Mouse (Mus musculus) adrenal gland, postnatal 25 days (tissue): ENCODE results near the gene Sh3bgr. TPM values are rescaled to one million over a fixed set of nuclear protein-coding genes. Genes with fewer than 3 reads are reported as not detected.
A peak's percentile ranks its signal among the peaks of the same experiment; 100 is the strongest.

Experiments
- DNase-seq: peaks from one replicate; pipeline ENCODE4 v3.0.0; 2021; ENCODE audit warnings: mixed read lengths
- total RNA-seq: library from RNA; stranded (reverse); gene quantifications from 2 replicates; pipeline ENCODE4 v1.2.3, GENCODE M21; 2021

Gene Sh3bgr
- total RNA-seq, 1 experiment from 2014 or later: 24.7 TPM

DNA sequence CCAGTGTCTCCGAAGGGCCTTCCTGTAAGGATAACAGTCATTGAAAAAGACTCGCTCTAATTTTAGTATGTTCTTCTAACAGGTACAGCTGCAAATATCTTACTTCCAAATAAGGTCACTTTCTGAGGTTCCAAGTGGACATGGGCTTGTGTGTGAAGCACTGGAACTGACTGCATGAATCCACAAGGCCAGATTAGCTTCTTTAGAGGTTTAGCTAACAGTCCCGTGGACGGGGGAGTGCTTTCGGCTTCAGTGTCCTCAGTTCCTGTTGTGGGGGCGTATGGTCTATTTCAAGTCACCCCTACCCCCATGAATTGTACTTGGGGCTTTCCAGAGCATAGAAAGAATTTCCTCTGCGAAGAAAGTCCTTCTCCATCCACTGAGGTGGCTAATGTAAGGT is 10.6 kb downstream of the Sh3bgr start:
- DNase-seq: no peak

DNA sequence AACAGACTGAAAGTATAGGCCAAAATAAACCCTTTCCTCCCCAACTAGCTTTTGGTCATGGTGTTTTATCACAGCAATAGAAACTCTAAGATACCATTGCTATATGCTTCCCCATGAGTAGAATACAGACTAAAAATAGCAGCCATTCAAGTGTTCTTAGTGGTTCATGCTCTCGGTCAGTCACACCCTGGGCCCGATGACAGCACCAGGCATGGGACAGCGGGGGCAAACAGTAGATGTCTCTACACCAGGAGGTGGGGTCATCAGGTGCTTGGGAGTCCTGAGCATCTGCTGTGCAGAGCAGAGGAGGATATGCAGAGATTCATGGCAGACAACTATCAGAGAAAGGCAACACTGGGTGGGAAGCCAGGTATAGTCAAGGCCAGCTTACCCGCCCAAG is 12.8 kb downstream of the Sh3bgr start:
- DNase-seq: no peak

- no peak for DNase-seq
Measured at GRCm38 (mm10) chr16:96221491-96221890, 21.2 kb downstream of the Sh3bgr start.

DNA sequence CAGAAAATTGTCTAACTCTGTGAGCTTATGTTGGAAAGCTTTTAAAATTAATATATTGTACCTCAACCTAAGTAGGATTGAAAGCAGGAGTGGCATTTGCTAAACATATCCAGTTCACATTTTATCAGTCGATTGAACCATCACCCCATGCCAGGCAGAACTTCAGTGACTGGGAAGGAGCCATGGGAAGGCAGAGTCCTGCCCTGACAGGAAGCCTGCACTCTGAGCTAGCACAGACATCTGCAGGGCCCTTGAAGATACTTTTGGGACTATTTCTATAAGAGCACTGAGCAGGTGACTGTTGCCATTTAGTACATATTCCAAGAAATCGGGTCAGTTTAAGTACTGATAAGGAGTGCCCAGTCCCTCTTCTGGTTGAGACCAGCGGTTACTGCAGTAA is 21.7 kb downstream of the Sh3bgr start:
- DNase-seq: no peak

- no peak for DNase-seq
Measured at GRCm38 (mm10) chr16:96222452-96222851, 22.2 kb downstream of the Sh3bgr start.

GRCm38 (mm10) chr16:96228438-96228837 is 28.2 kb downstream of the Sh3bgr start:
- no peak for DNase-seq

- DNase-seq: no peak
Measured at GRCm38 (mm10) chr16:96229044-96229555, 28.9 kb downstream of the Sh3bgr start.

DNA sequence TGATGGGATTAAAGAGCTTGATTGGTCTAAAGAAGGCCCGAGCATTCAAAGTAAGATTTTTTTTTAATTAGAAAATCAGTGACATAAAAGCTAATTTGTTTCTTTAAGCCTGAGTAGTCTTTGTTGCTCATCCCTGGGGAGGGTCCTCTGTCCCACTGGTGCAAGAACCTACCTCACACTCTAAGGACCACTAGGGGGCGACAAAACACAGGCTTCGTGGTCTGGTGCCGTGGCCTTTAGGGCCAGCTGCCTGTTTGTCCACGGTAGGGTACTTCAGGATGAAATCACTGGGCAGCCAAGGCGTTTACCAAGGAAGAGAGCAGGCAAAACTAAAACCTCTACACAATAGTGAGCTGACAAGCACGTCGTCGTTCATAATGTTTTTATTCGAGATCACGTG is 30.2 kb downstream of the Sh3bgr start:
- DNase-seq: peak; percentile 75

GRCm38 (mm10) chr16:96231251-96231650 is 31.0 kb downstream of the Sh3bgr start:
- DNase-seq: no peak

DNA sequence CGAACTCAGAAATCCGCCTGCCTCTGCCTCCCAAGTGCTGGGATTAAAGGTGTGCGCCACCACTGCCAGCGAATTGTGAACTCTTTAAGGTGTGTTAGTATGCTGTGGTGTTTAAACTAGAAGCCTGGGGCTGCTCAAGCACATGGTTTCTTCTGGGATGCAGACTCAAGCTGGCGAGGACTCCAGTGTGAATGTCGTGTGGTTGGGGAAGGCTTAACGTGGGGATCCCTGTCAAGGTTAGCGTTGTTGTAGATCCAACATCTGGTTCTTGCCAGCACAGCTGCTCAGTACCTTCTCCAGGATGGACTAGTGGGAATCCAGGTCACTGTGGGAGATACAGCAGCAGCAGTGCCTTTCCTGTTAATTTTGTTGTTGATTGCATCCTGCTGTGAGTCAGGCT is 31.7 kb downstream of the Sh3bgr start:
- no peak for DNase-seq

GRCm38 (mm10) chr16:96233996-96234395 is 33.7 kb downstream of the Sh3bgr start:
- no peak for DNase-seq

GRCm38 (mm10) chr16:96235366-96235970 is 35.2 kb downstream of the Sh3bgr start, which contains the start of gene B3galt5:
Gene B3galt5, plus strand, starts transcription at chr16:96235801.
- DNase-seq: no peak

- no peak for DNase-seq
Measured at GRCm38 (mm10) chr16:96244496-96244895, 44.2 kb downstream of the Sh3bgr start.

DNA sequence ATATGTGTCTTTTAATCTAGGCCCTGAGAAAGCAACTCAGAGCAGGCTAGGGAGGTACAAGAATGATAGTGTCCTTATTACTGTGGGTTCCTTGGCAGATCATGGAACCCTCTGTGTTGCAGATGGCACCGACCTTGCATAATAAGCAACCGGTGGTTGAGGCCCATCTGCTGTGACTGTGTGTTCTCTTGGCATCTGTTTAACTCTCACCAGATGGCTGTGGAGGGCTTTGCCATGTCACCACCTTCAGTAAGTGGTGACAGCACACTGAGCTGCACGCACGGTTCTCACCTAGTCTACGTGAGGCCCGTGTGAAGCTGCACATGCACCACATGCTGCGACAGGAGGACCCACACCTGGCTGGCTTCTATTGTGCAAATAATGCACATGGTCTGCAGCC is 49.4 kb downstream of the Sh3bgr start:
- no peak for DNase-seq

DNA sequence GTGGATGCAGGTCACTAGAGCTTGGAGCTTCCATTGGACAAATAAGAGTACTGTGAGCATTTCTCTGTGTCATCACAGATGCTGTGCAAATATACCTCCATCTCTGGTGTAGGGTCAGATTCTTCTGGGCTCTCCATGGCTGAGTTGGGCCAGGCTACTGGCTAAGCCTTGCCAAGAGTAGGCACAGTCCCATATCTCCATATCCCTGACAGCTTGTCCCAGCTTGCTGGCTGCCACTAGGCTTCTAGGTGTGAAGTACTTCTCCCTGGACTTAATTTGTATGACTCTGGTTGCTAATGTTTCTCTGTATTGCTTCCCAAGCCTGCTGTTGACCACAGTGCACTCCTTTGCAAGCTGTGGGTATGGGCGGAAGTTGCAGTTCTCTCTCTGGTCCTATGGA is 51.9 kb downstream of the Sh3bgr start:
- no peak for DNase-seq

GRCm38 (mm10) chr16:96258429-96258828 is 58.2 kb downstream of the Sh3bgr start:
- no peak for DNase-seq

GRCm38 (mm10) chr16:96271736-96272135 is 71.5 kb downstream of the Sh3bgr start:
- no peak for DNase-seq

- no peak for DNase-seq
Measured at GRCm38 (mm10) chr16:96272929-96273619, 72.8 kb downstream of the Sh3bgr start.

DNA sequence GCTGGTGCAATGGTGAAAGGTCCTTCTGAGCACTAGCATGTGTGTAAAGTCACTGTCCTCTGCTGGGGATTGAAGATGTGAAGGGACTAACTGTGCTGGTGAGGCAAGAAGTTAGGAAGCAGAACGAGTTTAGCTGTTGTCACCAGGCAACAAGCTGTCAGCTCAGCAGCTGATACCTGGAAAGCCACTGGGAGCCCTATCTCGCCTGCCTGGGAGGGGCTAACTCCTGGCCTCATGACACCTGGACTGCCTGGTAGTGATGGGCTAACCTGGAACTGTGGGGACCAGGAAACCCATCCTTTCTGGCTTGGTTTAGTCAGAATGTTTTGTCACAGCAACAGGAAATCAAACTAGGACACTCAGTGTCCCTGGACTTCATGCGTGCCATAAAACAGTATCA is 76.3 kb downstream of the Sh3bgr start:
- DNase-seq: no peak

Other genes with a start within 250 kb of the Sh3bgr start
- 33.5 and 40.3 TPM in 2 replicates for gene Psmg1, start 209.5 kb upstream of the Sh3bgr start, total RNA-seq
- gene Brwd1, start 117.9 kb upstream of the Sh3bgr start, total RNA-seq: 80.8 and 101 TPM in 2 replicates
- gene Hmgn1, start 72.7 kb upstream of the Sh3bgr start, total RNA-seq: 234 and 254 TPM in 2 replicates
- 23.5 and 38.5 TPM in 2 replicates for gene Wrb, start 55.0 kb upstream of the Sh3bgr start, total RNA-seq
- gene Lca5l, start 8.2 kb upstream of the Sh3bgr start, total RNA-seq: 3.0 and 3.6 TPM in 2 replicates
- 0.24 TPM in 1 of 2 replicates, not detected in the other for gene B3galt5, start 35.4 kb downstream of the Sh3bgr start, total RNA-seq
- not detected in 2 replicates for gene Itgb2l, start 243.2 kb downstream of the Sh3bgr start, total RNA-seq